Mouse (Mus musculus) erythroblast, embryonic 14.5 days (primary cell): ENCODE results near the gene Lgals7.

Source experiments
- GATA1 ChIP-seq: IDR thresholded peaks from 2 replicates; pipeline ENCODE4 v1.6.1; 2012; ENCODE audit warnings: low read length, inconsistent platforms, mixed read lengths
- TAL1 ChIP-seq: IDR thresholded peaks from 3 replicates; pipeline ENCODE4 v1.6.1; 2012; ENCODE audit warnings: low read length, inconsistent platforms, mixed read lengths

GRCm38 (mm10) chr7:28902809-28903208, 39.2 kb downstream of the Lgals7 start:
- TF ChIP-seq GATA1 (no peak), TAL1 (no peak)
